Mouse (Mus musculus): ENCODE data around the gene D430019H16Rik. TPM values are rescaled to one million over a fixed set of nuclear protein-coding genes. Genes with fewer than 3 reads are reported as not detected.

The D430019H16Rik gene
- total RNA-seq, 2 experiments from 2014 or later = not detected

GRCm38 (mm10) chr12:105531724-105532371, 78.2 kb downstream of the D430019H16Rik start:
- ATAC-seq (replicated peaks; ENCODE audit: low FRiP score, poor library complexity, severe bottlenecking) = no peak

DNA sequence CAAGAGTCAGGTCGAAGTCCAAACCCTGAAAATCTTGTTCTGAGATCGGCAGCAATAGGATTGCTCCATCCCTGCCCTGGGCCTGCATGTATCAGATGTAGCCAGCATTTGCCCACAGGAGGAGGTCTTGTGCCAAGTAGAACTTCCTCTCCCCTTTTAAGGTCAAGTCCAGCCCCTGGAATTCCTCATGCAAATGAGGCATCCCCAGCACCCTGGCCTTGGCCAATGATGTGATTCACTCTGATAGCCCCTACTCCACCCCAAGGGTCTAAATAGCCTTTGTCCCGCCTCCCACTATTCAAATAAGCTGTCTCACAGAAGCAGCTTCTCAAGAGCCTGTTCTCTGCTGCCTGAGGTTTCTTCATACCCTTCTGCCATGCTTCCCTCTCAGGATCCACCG, 81.2 kb downstream of the D430019H16Rik start:
- no peak for ATAC-seq (replicated peaks; ENCODE audit: low FRiP score, poor library complexity, severe bottlenecking)

GRCm38 (mm10) chr12:105535968-105536760, 82.5 kb downstream of the D430019H16Rik start:
- ATAC-seq (replicated peaks; ENCODE audit: low FRiP score, poor library complexity, severe bottlenecking) = no peak

DNA sequence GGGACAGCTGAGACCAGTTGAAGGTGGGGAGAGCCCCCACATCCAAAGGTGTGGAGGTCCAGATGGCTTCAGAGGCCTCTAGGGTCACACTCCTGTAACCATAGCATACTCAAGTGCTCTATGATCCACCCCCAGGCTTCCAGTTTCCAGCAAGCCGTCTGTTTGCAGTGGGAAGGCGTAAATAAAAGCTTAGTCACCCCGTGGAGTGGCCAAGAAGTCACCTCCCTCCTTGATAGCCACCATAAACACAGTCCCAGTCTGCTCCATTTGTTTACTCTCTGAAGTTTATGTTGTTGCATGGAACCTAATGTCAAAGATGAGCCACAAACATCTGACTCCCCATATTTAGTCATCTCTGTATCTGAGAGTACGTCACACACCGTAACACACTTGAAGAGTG, 83.5 kb downstream of the D430019H16Rik start:
- no peak for ATAC-seq (replicated peaks; ENCODE audit: low FRiP score, poor library complexity, severe bottlenecking)

- no peak for ATAC-seq (replicated peaks; ENCODE audit: low FRiP score, poor library complexity, severe bottlenecking)
Measured at GRCm38 (mm10) chr12:105539649-105540048, 86.0 kb downstream of the D430019H16Rik start.

DNA sequence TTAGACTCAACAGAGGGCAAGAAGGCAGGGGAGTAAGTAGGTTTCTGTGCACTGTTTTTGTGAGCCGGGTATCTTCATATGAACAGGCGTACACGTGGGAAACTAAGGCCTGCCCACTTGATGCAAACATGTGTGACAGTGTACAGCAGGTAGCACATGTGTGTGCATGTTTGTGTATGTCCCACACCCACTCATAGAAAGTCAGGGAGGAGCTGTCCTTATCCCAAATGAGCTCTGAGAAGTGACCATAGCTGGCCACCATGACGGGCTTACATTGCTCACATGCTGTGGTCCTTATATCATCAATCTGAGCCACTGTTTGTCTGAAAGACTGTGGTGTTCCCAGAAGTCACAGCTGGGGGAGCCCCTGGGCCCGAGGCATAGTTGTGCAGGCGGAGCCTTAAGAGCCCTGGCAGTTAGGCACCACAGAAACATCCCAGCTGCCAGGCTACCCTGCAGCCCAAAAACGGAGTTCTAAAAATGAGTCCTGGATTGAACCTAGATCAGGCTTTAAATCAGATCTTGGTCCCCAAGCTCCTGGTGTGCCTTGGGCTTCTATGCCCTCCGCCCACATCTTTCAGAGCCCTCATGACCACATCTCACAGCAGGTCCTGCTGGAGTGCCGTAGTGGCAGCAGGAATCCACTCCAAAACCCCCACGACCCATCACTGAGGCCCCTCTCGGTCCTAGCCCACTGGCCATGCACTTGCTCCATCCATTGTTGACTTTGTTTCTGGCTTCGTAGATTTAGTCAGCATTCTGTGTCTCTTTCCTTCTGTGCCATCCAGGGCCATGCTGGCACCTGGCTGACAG, 88.1 kb downstream of the D430019H16Rik start:
- no peak for ATAC-seq (replicated peaks; ENCODE audit: low FRiP score, poor library complexity, severe bottlenecking)

GRCm38 (mm10) chr12:105542513-105542912, 88.9 kb downstream of the D430019H16Rik start:
- no peak for ATAC-seq (replicated peaks; ENCODE audit: low FRiP score, poor library complexity, severe bottlenecking)

Other genes starting within 250 kb of the D430019H16Rik start
- gene Tcl1, start 231.1 kb upstream of the D430019H16Rik start, total RNA-seq (2015; ENCODE audit: low replicate concordance) = not detected in 2 replicates
- gene Tcl1, start 231.1 kb upstream of the D430019H16Rik start, total RNA-seq (2017; ENCODE audit: low replicate concordance) = not detected in 2 replicates
- gene Tunar, start 120.0 kb upstream of the D430019H16Rik start, total RNA-seq (2015; ENCODE audit: low replicate concordance) = not detected in 2 replicates
- not detected in 2 replicates for gene Tunar, start 120.0 kb upstream of the D430019H16Rik start, total RNA-seq (2017; ENCODE audit: low replicate concordance)
- not detected in 2 replicates for gene Bdkrb2, start 109.4 kb downstream of the D430019H16Rik start, total RNA-seq (2015; ENCODE audit: low replicate concordance)
- not detected in 2 replicates for gene Bdkrb2, start 109.4 kb downstream of the D430019H16Rik start, total RNA-seq (2017; ENCODE audit: low replicate concordance)
- not detected in 2 replicates for gene Bdkrb1, start 149.2 kb downstream of the D430019H16Rik start, total RNA-seq (2015; ENCODE audit: low replicate concordance)
- gene Bdkrb1, start 149.2 kb downstream of the D430019H16Rik start, total RNA-seq (2017; ENCODE audit: low replicate concordance) = not detected in 2 replicates
- 2.9 and 4.2 TPM in 2 replicates for gene Gskip, start 231.0 kb downstream of the D430019H16Rik start, total RNA-seq (2015; ENCODE audit: low replicate concordance)
- gene Gskip, start 231.0 kb downstream of the D430019H16Rik start, total RNA-seq (2017; ENCODE audit: low replicate concordance) = 3.7 TPM in 1 of 2 replicates, not detected in the other
- 18.4 and 23.8 TPM in 2 replicates for gene Atg2b, start 231.4 kb downstream of the D430019H16Rik start, total RNA-seq (2015; ENCODE audit: low replicate concordance)
- gene Atg2b, start 231.4 kb downstream of the D430019H16Rik start, total RNA-seq (2017; ENCODE audit: low replicate concordance) = 17.7 and 22.2 TPM in 2 replicates